ENCODE assay signal across 10 mouse cellular contexts in the genomic region with DNA sequence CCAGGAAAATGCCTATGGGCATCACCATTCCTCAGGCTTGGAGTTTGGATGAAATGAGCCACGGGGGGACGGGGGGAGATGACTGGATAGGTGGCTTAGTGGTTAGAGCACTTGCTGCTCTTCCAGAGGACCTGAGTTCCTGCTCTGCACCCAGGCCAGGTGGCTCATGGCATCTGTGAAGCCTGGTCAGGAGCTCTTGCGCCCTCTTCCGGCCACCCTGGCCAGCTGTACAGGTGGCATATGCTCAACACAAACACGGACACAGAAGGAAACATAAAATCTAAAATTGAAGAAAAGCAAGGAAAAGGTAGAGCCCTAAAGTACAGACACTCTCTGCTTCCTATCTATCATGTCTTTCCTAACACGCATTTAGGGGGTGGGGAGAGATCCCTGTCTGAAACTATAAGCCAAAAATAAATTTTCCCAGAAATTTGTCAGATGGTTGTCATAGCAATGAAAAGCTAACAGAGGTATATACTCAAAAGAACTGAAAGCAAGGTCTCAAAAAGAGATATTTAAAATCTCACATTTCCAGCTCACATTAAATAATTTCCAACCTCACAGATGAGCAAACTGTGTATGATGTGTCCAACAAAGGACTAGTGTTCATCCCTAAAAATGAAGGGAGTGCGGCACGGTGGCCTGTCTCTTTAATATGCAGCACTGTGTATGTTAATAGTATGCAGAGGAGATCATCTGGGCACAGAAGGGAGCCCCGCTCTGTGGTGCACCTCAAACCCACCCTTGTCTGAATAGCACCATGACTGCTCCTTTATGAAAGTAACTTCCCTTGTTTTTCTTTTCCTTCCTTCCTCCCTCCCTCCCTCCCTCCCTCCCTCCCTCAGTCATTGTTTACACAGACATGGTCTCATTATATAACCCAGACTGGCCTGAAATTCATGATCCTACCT.
DNase-seq lines count a peak whose midpoint lies in the region; ATAC-seq and TF ChIP-seq lines count a peak whose summit lies in the region.
"Had no signal": no experiment of that assay in that cellular context is flagged by ENCODE, and none has a peak within 500 bp of the region (broad histone marks: within the 10 kb centered on the region; RNA-seq: fewer than 3 reads in every experiment).

No protein-coding gene starts in this region.

- H3K4me2 ChIP-seq in heart, embryonic 11.5 days, result no peak overlapping the region
- H3K4me2 ChIP-seq in neural tube, embryonic 13.5 days, result no peak overlapping the region
- H3K4me2 ChIP-seq: lung, embryonic 14.5 days had no signal

- H3K4me1 ChIP-seq in heart, adult 2 months (ENCODE audit: control insufficient read depth, insufficient read depth, low read length), result peaks cover 18% of the 10 kb centered on the region
- peaks cover 20% of the 10 kb centered on the region for H3K4me1 ChIP-seq in heart, embryonic 11.5 days (ENCODE audit: control insufficient read depth, insufficient read depth, low read length)
- peaks cover 38% of the 10 kb centered on the region for H3K4me1 ChIP-seq in neural tube, embryonic 13.5 days (replicated peaks)

- ATAC-seq in heart, embryonic 11.5 days (replicated peaks; ENCODE audit: insufficient number of reproducible peaks, low FRiP score, low TSS enrichment), result no peak
- peak; percentile 63 for ATAC-seq in neural tube, embryonic 13.5 days (ENCODE audit: low read depth)
- 0 out of 2 replicates have a peak, but pooled peaks have one; percentile 56 for ATAC-seq in erythroid progenitor cell, adult 5-6 weeks (replicated peaks; ENCODE audit: low FRiP score, poor library complexity, severe bottlenecking)

- H3K4me3 ChIP-seq in heart, adult 2 months, result no peak overlapping the region
- H3K4me3 ChIP-seq in heart, embryonic 11.5 days (ENCODE audit: low read depth, low read length), result no peak overlapping the region
- H3K4me3 ChIP-seq in neural tube, embryonic 13.5 days, result no peak overlapping the region
- H3K4me3 ChIP-seq: erythroblast, embryonic 14.5 days had no signal

- no peak for DNase-seq in heart, adult 2 months
- DNase-seq in neural tube, embryonic 10.5 days (ENCODE audit: extremely low spot score, low spot score), result no peak
- DNase-seq in thymus, postnatal 36 days, result peak; percentile 39 to 56
- DNase-seq in urinary bladder, postnatal 25 days (ENCODE audit: low spot score), result no peak
- DNase-seq in embryo, embryonic 10 days (ENCODE audit: low spot score), result no peak
- DNase-seq: lung, embryonic 14.5 days had no signal

- no peak overlapping the region for H3K9ac ChIP-seq in heart, adult 2 months (ENCODE audit: low read depth, low read length)
- H3K9ac ChIP-seq in heart, embryonic 11.5 days (ENCODE audit: low read depth, low read length), result no peak overlapping the region
- no peak overlapping the region for H3K9ac ChIP-seq in neural tube, embryonic 13.5 days
- H3K9ac ChIP-seq: lung, embryonic 14.5 days had no signal

- no peaks in the 10 kb centered on the region for H3K9me3 ChIP-seq in heart, embryonic 11.5 days (replicated peaks; ENCODE audit: control insufficient read depth, low read length)
- no peaks in the 10 kb centered on the region for H3K9me3 ChIP-seq in neural tube, embryonic 13.5 days

- no peak for TF ChIP-seq POLR2A in heart, adult 2 months (IDR thresholded peaks at IDR 0.05; ENCODE audit: insufficient read depth, low read depth, low read length)

- peaks cover 12% of the 10 kb centered on the region for H3K36me3 ChIP-seq in heart, adult 2 months (ENCODE audit: control insufficient read depth, insufficient read depth, low read length)
- no peaks in the 10 kb centered on the region for H3K36me3 ChIP-seq in heart, embryonic 11.5 days (ENCODE audit: control insufficient read depth, insufficient read depth, low read length)
- H3K36me3 ChIP-seq in neural tube, embryonic 13.5 days, result no peaks in the 10 kb centered on the region

- peaks cover 19% of the 10 kb centered on the region for H3K79me2 ChIP-seq in heart, adult 2 months (replicated peaks; ENCODE audit: control insufficient read depth, insufficient read depth, low read length)

- TF ChIP-seq EP300 in heart, adult 2 months (IDR thresholded peaks at IDR 0.05; ENCODE audit: insufficient read depth, low read depth, low read length), result no peak

- WGBS in heart, adult 2 months, result 66% methylated on average over 9 of the region's 9 CpGs
- 84% methylated on average over 9 of the region's 9 CpGs for WGBS in heart, embryonic 11.5 days (ENCODE audit: insufficient replicate concordance)
- WGBS in neural tube, embryonic 13.5 days, result 62% methylated on average over 9 of the region's 9 CpGs

- H3K27ac ChIP-seq in heart, adult 2 months, result no peak overlapping the region
- no peak overlapping the region for H3K27ac ChIP-seq in heart, embryonic 11.5 days (ENCODE audit: low read depth, low read length)
- H3K27ac ChIP-seq in neural tube, embryonic 13.5 days (replicated peaks), result no peak overlapping the region

- intact Hi-C loops in heart, adult 2 months (cut with DNase I), result no loop called here

- H3K27me3 ChIP-seq in heart, adult 2 months (ENCODE audit: control insufficient read depth, insufficient read depth, low read length), result no peaks in the 10 kb centered on the region
- H3K27me3 ChIP-seq in heart, embryonic 11.5 days (ENCODE audit: control insufficient read depth, insufficient read depth, low read length), result no peaks in the 10 kb centered on the region
- H3K27me3 ChIP-seq in neural tube, embryonic 13.5 days, result no peaks in the 10 kb centered on the region

- TF ChIP-seq CTCF in heart, adult 2 months (IDR thresholded peaks at IDR 0.05), result peak; percentile 54

Comparison
In these comparisons a context has a peak if more than half of its experiments do, and no peak if none do; other contexts are left out.
1. DNase-seq: peak in thymus, postnatal 36 days (2 of 2); none in heart, adult 2 months (0 of 2), neural tube, embryonic 10.5 days (single experiment), urinary bladder, postnatal 25 days (single experiment) and embryo, embryonic 10 days (single experiment).